Comparison of ENCODE assay signal across 1 mouse cellular context in the genomic region with DNA sequence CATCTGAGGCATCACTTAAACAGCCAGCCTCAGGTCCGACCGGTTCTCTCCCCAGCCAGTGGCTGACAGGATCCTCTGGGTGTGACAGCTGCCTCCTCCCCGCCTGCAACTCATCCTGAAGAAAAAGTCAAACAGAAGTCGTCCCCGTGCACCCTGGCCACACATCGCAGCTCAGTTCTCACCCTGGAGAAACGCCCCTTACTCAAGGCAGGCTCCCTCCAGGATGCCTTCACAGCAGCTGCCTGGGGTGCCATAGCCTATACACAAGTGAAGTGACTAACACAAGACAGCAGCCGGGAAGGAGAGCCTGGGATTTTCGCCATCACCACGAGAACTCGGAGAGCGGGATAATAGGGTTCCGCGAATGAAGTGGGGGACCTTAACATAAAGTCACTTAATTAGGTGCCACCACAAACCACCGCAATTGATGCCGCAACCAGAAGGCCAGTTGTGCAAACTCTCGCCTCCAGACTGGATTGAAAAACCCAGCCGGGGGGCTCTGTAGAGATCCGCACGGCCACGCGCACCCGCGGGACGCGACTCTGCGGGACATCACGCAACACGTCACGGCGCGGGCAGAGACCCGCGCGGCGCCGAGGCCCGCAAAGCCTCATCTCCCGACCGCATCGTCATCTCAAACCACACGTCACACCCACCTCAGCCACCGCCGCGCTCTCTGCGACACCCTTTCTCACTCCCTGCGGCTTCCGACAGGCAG.
TF ChIP-seq lines count a peak whose summit lies in the region.

No protein-coding gene starts in this region.

TF ChIP-seq in CH12.LX, 34 proteins besides CTCF, POLR2A, EP300 and RAD21:
- TF ChIP-seq USF1 (IDR thresholded peaks at IDR 0.05; ENCODE audit: low read depth, low read length) (no peak), RCOR1 (conservative IDR thresholded peaks at IDR 0.05; ENCODE audit: low read depth, low read length) (no peak), MAZ (IDR thresholded peaks at IDR 0.05; ENCODE audit: low read depth, low read length) (no peak), ZKSCAN1 (IDR thresholded peaks at IDR 0.05; ENCODE audit: borderline replicate concordance, low read depth, low read length) (no peak), MYC (IDR thresholded peaks at IDR 0.05; ENCODE audit: low read depth, low read length) (0 out of 2 replicates have a peak, but pooled peaks have one; percentile 10), PAX5 (IDR thresholded peaks at IDR 0.05; ENCODE audit: low read length) (no peak), ETS1 (conservative IDR thresholded peaks at IDR 0.05; ENCODE audit: low read depth, low read length) (no peak)
